Mouse (Mus musculus) layer of hippocampus, adult 9-10 months (tissue): ENCODE measurements at regions not wholly inside any gene's neighbourhood (a gene's known extent, or its start where the extent isn't known, plus 50 kb on each side); places are given as distances from the start of the nearest gene placed in this dataset.

Experiments used
- DNase-seq: peaks from one replicate; pipeline ENCODE4 v3.0.0; 2022; ENCODE audit warnings: low spot score

DNA sequence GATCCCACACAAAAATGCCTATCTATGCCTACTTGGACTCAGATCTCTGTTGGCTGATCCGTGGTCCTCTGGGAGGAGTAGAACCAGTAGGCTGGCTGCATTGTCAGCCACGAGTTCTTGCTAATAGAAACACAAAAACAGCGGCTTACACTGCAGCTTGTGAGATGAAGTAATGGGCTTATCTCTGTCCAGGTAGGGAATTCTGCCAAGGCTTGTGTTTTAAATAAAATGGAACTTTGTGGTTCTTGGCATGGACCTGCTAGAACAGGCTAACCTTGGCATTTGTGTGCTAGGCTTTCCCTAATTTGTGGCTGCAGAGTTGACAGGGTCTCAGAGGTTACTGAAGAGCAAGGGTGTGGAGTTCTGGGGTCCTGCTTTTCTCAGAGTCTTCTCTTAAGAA lies 242.1 kb upstream of the Auts2 start:
- DNase-seq: no peak

DNA sequence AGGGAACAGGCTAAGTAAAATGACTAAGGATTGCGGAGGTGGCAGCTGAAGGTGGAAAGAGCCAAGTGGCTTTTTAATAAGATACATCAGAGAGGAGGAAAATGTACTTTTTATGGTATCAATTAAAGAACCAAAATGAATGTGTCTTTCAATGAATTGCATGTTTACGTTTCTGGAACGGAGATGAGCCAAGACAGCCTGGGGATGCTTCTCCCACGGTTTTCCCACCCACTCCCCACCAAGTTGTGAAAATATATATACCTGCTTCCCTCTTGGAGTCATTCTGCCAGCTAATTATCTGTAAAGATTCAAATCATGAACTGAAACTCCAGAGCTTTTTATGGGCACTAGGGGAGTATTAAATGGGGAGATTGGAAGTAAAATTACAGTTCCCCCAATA lies 241.6 kb upstream of the Auts2 start:
- DNase-seq: no peak

DNA sequence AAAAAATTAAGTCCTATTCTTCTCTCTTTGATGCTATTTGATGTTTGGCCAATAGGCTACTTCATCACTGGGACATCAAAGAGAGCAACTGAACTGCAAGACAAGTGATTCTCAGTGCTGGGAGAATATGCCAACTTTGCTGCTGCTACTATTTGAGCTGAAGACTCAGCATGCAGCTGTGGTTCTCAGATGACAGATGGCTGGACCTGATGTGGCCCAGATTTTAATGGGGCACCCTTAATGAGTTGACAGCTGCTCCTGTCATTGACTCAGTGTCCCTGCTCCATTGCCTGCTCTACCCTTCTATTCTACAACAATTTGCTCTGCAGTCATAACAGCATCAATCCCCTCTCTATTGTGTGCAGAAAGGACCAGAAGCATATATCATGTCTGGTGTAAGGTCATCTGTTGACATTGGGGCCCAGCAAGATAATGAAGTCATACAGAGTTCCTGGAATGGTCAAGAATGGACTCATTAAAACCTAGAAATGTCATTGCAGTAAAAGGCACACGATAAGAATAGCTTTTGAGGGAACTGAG lies 231.1 kb upstream of the Auts2 start:
- no peak for DNase-seq

DNA sequence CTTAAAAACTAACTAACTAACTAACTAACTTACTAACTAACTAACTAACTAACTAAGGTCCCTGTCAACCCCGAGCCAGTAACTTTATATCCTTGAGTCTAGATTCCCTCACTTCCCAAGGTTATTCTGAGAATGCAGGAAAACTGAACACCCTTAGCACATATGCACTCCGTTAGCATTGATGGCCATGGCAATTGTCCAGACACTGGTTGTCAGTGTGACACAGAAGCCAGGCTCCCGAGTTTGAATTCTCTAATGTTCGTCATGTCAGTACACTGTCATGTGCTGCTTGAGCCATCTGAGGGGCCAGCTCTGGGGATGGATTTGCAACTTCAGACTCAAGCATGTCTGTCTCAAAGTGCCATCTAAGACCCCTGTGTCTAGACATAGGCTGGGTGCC lies 217.3 kb upstream of the Auts2 start:
- DNase-seq: no peak

DNA sequence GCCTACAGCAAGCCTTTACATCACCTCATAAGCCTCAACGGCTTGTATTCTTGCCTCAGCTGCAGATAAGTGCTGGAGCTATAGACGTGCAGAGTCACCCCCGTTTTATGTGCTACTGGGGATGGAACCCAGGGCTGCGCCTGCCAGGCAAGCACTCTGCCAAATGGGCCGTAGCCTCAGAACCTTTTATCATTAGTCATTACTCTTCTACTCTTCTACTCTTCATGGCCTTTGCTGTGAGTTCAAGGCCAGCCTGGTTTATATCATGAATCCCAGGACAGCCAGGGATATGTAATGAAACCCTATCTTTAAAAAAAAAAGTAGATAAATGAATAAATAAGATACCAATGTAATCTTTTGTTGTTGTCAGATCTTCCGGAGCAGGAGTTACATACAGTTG lies 216.6 kb upstream of the Auts2 start:
- DNase-seq: no peak

DNA sequence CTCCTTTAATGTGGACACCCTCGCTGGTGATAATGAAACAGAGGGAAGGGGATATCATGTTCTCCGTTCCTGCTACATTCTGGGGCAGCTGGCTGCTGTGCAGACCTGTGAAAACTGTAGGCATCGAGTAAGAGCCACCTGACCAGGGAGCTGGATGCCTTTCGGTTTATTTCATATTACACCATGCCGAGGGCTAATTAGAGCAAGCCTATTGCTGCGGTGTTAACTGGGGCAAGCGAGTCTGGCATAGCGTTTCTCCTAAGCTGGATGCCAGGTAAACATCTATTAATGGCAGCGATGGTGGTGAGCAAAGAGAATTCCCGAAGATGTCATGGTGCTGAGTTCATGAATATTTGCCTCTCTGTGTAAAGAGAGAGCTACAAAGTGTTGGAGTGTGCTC lies 215.8 kb upstream of the Auts2 start:
- DNase-seq: no peak

DNA sequence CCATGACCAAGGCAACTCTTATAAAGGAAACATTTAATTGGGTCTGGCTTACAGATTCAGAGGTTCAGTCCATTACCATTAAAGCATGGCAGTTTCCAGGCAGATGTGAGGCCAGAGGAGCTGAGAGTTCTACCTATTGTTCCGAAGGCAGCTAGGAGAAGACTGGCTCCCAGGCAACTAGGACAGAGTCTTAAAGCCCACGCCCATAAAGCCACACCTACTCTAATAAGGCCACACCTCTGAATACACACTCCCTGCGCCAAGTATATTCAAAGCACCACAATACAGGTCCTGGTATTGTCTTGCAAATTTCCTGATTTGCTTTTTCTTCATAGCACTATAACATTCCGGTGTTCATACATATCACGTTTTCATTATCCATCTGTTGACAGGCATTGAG lies 194.8 kb upstream of the Auts2 start:
- no peak for DNase-seq

DNA sequence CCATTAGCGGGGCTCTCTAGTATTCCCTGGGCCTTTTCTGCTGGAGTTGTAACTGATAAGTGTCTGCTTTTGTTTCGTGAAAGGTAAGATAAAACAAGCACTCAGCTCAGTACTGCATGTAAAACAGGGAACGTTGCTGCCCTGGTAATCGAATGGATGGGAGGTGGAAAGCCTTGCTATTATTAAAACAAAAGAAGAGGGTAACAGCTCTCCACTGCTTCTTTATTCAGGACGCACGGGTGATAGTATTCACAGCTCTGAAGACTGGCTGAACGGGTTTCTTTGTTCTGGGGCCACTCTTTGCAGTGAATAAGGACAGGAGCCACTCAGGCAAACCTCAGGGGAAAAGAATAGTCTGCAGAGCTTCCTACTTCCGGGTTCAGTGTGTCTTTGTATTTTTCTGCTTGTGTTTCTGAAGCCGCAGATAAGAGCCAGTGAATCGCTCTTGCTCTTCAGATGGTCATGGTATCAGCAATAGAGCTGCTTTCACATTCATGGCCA lies 185.6 kb upstream of the Auts2 start:
- DNase-seq: no peak

DNA sequence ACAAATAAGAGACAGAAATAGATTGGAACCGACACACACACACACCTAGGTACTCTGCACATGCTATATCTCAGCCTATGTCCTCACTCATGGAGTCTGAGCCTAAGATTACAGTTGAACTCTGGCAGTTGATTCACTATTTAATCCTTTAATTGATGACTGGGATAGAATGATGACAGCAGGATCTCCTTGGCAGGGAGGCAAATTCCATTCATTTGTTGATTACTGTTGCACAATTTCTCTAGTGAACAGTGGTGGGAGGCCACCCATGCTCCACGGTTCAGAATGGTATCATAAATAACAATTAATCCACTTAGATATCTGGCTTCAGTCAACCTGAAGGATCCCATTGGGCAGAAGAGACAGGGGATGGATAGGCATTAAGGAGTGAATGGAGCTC lies 181.3 kb upstream of the Auts2 start:
- peak; percentile 13 for DNase-seq

DNA sequence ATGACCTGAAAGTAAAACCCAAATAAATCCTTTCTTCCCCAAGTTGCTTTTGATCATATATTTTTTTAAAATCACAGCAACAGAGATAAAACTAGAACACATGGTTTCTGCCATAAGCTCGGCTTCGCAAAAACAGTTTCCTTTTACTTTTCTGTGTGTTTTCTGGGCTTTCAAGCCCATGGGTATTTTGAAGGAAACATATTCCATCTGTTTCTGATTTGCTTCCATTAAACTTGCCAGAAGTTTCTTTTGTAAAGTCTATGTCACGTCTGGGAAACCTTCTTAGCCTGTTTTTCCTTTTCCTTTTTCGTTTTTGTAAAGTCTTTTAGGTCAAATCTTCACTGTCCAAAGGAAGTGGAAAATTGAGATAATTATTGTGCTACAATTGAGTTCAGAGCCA lies 167.2 kb upstream of the Auts2 start:
- DNase-seq: no peak

DNA sequence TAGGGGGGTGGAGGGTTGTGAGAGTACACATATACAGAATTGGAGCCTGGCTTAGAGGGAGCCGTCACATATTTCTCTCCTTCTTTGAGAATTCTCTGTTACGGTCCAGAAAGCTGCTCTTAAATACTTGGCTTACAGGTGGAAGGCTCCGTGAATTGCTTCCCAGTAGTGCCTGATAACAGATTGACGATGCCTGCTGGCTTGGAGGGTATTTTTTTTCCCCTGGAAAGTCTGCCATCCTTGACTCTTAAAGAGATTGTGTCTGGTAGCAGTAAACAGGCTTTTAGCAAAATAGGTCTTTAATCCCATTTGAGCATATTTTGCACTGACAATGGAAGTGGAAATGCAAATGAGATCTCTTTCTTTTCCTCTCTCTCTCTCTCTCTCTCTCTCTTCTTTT lies 164.4 kb upstream of the Auts2 start:
- no peak for DNase-seq

DNA sequence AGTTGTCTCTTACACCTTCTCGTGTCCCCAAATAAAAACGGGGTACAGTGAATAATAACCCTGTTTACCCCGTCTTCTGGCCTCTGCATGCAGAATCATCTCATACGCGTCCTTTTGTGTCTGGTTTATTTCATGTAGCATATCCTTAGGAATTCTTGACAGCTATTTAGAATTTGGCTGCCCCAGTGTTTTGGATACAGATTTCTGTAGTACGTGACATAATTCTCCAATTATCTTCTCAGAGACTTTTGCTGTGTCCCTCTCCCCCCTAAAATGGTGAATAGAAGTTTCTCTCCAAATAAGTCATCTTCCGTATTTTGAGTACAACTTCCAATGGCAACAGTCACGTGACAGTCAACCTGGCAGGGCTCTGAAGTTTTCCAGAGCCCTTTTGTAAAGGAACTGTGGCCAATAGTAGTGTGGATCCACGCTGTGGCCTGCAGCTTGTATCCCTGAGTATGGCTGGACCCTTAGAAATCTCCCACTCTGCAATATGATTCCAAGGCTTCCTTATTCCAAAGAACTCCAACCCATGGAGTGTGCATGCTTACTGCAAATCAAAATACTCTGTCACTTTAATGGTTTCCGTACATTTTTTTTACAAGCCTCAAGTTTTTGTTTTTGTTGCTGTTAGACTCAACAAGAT lies 160.4 kb upstream of the Auts2 start:
- DNase-seq: no peak

DNA sequence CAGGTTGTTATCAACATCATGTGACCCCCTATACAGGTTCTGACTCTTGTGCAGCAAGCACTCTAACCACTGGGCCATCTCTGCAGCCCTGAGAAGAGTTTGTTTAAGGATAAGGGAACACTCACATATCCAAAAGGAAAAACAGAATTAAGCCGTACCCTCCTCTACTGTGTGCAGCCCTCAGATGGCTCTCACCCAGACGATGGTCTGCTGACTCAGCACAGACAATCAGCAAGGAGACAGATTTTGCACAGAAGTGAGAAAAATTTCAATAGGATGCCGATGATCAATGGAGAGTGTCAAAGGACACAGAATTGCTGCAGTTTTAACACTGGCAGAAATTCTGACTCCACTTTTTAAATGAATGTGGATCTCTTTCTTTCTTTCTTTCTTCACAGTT lies 159.4 kb upstream of the Auts2 start:
- DNase-seq: no peak

DNA sequence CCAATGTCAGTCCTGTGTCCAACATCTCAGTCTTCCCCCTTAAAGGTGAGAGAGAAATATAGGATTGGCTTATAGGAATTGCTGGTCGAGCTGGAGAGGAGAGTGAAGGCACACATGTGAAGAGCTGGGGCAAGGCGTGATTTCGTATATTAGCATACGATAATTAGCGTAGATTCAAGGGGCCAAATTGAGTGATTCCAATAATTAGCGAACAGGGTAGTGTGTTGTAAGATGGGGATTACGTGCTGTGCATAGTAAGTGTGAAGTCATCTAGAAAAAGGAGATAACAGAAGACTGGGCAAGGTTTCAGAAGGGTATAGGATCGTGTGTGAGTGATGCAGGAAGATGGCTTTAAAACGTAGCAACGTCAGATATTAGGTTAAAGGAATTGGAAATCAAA lies 147.6 kb upstream of the Auts2 start:
- DNase-seq: no peak

DNA sequence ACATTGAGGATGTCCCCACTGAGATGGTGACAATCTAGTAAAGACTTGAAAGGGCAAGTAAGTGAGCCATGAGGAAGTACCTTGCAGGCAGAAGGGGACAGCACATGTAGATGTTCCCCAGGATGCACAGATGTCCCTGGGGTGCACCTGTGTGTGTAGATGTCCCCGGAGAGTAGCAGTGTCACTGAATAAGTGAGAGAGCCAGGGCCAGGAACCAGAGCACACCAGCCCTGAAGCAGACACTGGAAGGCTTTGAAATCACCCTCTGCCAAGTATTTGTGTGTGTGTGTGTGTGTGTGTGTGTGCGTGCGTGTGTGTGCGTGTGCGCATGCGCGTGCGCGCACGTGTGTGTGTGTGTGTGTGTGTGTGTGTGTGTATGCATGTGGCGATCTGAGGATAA lies 132.1 kb upstream of the Auts2 start:
- no peak for DNase-seq

DNA sequence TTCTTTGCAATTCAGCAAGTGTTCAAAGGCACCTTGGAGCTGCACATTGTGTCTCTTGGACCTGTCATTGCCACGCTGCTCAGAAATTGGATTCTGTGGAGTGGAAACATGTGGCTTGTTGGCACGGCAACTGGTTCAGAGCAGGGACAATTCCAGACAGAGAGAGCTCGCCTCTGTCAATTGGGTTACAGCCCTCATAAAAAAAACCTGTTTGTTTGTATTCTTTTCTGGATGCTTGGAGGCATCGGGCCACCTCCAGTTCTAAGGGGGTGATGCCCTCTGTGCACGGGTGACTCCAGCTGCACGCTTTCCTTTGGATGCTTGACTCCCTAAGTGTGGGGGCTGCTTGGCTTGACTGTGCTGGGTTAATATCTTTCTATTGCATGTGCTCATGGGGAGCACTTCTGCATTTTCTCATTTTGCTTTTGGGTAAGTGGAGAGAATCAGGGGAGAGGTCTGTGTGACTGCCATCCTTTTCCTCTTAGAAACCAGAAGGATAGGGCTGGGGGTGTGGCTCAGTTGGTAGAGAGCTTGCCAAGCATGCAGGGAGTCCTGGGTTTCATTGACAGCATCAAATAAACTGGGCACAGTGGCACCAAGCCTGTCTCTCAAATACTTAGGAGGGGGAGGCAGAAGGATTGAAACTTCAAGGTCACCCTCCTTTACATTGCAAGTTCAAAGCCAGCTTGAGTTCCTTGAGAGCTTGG lies 130.6 kb upstream of the Auts2 start:
- no peak for DNase-seq

DNA sequence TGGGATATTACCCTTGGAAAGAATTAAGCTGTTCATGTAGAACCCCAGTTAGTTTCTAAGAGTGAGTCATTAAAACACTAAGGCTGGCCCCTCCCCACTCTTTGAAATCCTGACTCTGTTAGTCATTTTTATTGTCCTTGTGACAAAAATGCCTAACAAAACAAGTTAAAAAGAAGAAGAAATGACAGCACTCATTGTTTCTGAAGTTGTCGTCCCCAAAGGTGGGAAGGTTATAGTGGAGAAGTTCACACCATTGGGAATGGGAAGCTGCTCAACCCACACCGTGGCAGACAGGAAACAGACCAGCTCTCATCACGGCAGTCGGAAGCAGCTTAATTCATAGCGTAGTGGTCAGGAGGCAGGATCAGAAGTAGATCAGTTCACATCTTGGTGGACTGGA lies 128.4 kb upstream of the Auts2 start:
- no peak for DNase-seq

DNA sequence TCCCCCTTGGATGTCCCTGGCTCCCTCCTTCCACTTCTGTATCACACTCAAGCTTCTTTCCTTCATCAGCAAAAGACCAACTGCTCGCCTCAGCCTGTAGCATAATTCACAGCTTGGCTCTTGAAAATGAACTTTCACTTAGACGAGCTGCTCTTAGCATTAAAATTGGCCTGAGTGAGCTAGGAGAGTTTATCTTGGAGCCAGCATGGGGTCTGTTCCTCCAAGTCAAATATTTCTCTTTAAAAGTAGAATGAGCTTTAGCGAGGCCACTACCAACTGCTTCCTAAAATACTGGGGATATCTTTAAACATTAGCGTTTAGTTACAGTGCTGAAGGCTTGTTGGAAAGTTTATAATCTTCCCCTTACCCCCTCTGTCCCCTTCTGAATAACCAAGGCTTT lies 124.2 kb upstream of the Auts2 start:
- no peak for DNase-seq

DNA sequence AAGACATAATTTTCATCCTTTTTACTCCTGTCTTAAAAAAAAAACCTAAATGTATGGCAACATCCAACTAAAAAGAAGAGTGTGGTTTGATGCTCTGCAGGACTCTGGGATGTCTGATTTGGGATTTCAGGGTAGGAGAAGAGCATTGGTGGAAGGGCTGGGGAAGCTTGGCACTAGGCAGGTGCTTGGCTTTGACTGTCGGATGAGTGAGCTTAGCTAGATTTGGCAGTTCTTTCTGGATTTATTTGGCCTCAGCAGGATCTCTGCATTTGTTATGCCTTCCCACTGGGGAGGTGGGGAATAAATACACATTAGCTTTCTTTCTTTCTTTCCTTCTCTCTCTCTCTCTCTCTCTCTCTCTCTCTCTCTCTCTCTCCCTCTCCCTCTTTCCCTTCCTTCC lies 118.1 kb upstream of the Auts2 start:
- DNase-seq: no peak

DNA sequence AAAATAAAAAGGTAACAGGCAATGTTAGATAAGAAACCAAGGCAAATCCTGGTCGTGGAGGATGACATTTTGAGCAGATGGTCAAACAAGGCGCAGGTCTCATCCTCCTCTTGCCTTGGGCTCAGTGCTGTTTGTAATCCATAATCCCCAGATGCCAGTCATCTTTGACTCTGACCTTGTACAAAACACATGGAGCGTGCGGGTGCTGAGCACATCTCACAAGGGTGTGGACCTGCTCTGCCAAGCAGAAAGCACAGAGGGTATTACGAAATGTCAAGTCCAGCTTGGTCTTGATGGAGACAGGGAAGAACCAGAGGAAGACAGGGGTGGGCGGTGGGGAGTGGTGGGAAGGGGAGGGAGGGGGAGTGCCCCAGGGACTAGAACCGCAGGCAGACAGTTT lies 116.9 kb upstream of the Auts2 start:
- DNase-seq: no peak

DNA sequence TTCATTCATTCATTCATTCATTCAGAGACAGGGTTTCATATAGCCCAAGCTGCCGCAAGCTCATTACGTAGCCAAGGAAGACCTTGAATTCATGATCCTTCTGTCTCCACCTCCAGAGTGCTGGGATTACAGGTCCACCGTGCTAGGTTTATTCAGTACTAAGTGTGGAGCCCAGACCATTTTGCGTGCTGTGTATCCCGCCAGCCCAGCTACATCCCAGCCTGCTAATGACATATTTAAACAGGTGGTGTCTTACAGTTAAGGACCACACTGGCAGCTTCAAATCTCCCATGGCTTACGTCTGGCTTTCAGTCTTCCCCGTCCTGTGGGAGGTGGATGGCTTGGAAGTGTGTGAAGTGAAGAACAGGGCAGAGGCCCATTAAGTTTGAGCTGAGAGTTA lies 111.2 kb upstream of the Auts2 start:
- no peak for DNase-seq

DNA sequence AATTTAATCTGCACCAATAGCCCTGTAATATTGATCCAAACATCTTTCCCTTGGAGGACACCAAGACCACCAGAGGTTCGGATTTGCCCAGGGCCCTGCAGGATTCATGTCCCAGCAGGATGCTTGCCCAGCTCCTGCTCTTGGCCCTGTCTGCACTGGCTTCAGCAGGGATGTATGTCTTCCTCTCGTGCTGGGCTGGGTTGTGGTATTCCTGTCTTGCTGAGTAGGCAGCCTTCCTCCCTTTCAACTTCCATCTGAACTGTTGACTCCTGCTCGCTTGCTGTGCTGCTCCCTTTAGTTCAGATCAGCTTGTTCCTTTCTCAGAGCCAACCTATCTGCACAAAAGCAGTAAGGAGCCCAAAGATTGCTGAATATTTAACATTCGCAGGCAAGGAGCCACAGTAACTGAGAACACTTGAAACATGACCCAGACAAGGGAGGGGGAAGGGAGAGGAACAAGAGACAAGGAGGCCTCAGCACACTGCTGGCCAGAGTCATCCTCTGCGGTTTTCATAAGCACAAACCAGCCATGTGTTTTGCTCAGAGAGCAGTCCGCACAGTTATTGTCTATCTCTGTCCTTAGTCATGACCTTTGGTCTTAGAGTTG lies 110.7 kb upstream of the Auts2 start:
- no peak for DNase-seq

DNA sequence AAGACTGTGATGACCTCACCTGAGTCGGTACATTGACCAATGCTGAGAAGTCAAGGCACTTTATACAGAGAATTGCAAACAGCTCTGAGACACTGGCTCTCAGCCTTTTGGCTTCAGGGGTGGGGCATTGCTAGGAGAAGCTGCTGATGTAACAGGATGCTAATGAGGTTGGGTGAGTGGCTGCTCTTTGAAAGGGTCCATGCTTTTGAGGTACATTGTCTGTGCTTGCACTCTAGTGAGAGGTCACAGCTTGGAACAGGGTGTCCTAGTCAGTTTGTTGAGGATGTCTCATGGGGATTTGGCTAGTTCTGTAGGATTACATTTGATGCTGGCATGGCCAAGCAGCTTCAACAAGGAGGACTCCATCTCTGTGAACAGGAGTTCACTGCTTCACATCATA lies 109.1 kb upstream of the Auts2 start:
- DNase-seq: no peak
